Mouse (Mus musculus): ENCODE measurements around the gene Dync2li1. TPM values are rescaled to one million over a fixed set of nuclear protein-coding genes. Genes with fewer than 3 reads are reported as not detected.

Gene Dync2li1
- polyA plus RNA-seq, 1 experiment from 2014 or later: 56.9 TPM

Other genes with a start within 250 kb of the Dync2li1 start
- gene Thada, start 160.3 kb upstream of the Dync2li1 start, polyA plus RNA-seq (2015; fragmentation: Nextera tagmentation; extraction: Ambion mirVana): 9.2 and 10.6 TPM in 2 replicates
- 10.5 and 12.2 TPM in 2 replicates for gene Plekhh2, start 114.6 kb upstream of the Dync2li1 start, polyA plus RNA-seq (2015; fragmentation: Nextera tagmentation; extraction: Ambion mirVana)
- gene Abcg8, start 49.8 kb downstream of the Dync2li1 start, polyA plus RNA-seq (2015; fragmentation: Nextera tagmentation; extraction: Ambion mirVana): 0.25 and 0.30 TPM in 2 replicates
- gene Abcg5, start 56.5 kb downstream of the Dync2li1 start, polyA plus RNA-seq (2015; fragmentation: Nextera tagmentation; extraction: Ambion mirVana): 3.7 TPM in 2 replicates
- 54.8 and 57.7 TPM in 2 replicates for gene Lrpprc, start 164.3 kb downstream of the Dync2li1 start, polyA plus RNA-seq (2015; fragmentation: Nextera tagmentation; extraction: Ambion mirVana)